Mouse (Mus musculus): ENCODE measurements at regions not wholly inside any gene's neighbourhood (a gene's known extent, or its start where the extent isn't known, plus 50 kb on each side); places are given as distances from the start of the nearest gene placed in this dataset.
"Not testable (repeated sequence)": the region's sequence is repeated elsewhere in the genome, so short reads cannot be mapped to it uniquely, and the experiment has no call there.

DNA sequence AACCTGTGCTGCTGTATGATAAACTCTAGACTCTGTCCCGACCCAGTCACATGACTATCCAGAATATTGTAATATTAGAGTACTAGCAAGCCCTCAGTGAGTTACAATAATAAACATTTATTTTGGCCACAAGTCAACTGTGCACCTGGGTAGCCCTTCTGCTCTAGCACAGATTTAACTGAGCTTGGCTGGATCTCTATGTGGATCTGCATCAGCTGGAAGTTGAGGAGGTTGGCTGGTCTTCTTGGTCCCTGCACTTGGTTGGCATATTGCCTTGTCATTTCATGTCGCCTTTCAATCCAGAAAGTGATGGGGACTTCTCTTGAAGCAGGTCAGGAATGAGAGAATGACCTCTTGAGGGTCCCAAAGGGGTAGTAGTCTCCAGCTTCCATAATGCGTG lies 191.5 kb downstream of the Kctd12 start:
- no peak for DNase-seq

DNA sequence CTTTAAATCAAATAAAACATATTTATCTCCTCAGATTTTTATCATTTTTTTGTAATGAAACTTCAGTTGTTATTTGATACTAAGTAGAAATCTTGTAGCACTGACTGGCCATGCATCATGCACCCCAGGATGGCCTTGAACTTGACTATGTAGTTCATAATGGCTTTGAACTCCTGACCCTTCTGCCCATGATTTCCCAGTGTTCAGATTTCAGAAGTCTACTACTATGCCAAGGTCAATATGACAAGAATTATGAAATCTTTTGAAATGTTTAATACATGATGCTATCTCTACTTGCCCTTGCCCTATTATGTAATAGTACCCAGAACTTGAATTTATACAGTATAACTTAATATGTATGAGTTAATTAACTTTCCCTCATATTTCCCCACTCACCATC lies 200.2 kb downstream of the Kctd12 start:
- no peak for DNase-seq

DNA sequence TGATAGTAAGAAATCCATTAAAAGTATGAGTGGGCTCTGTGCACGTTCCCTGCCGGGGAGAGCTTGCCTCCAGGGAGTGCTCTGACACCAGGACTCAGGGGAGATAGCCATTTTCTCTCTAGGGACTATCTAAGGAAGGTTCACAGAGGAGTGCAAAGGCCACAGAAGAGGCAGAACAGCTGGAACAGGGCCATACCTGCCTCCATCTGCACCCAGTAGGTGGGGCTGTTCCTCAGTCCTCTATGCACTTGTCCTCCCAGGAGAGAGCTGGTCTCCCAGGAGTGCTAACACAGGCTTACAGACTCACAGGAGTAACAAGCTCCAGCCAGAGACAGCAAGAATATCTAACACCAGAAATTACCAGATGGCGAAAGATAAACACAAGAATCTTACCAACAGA lies 212.7 kb downstream of the Kctd12 start:
- peak; percentile 42 for DNase-seq

DNA sequence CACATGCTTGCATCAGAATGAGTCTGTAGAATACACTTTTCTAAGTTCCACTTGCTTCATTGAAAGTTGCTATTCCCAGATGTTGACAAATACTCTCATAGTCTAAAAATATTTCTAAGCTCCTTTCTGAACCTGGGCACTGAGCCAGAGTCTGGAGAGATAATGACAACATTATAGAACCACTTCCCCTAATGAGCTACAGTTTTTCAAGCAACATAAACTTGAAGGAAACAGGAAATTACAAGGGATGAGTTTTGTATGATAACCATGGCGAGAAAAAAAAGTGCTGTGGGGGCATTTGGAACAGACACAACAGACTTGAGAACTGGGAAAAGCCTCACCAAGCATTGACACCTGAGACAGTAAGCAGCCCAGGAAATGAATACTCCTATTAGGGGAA lies 233.8 kb downstream of the Kctd12 start:
- DNase-seq: no peak

DNA sequence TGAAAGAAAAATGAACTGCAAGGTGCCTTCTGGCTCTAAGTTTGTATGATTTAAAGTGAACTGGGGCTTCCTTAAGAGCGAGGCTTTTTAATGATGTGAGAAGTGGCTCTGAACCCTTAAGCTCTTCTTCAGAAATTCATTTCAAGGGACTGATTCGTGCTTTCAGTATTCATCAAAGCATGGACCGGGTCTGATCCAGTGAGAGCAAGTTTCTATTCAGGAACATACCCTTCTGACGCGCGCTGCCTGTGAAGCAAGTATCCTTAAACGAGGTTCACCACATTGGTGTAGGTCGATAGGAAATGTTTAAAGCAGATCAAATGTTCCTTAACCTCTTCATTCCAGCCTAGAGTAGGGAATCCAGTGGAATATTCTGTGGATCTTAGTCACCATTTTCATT lies 240.1 kb downstream of the Kctd12 start:
- DNase-seq: no peak

DNA sequence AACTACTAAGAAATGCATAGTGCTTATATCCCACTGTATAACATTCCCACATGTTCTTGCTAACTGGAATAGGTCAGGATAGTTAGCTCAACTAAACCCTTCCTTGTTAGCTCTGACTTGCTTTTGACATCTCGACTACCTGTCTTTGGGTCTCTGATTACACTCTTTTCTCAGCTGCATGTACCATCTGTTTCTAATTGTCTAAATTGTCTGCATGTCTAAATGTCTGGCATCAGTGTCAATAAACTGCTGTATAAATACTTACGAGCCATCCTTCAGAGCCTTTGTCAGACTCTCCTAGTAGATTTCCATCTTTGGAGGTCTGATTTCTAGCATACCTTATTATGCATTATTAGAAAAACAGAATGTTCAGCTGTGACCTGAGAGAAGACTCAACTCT lies 245.8 kb downstream of the Kctd12 start:
- DNase-seq: no peak

DNA sequence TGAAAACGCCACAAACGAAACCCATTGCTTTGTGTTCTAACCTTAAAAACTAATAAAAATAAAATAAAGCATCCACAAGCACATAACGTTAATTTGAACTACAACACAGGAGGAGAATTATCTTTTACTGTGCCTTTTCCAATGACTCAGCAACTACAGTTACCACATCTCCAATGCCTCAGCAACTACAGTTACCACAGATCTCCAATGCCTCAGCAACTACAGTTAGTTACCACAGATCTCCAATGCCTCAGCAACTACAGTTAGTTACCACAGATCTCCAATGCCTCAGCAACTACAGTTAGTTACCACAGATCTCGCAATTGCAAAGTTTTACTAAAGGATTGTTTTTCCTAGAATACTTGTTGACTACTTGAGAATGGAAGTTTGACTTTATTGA lies 248.7 kb downstream of the Kctd12 start:
- not testable (repeated sequence) for DNase-seq

DNA sequence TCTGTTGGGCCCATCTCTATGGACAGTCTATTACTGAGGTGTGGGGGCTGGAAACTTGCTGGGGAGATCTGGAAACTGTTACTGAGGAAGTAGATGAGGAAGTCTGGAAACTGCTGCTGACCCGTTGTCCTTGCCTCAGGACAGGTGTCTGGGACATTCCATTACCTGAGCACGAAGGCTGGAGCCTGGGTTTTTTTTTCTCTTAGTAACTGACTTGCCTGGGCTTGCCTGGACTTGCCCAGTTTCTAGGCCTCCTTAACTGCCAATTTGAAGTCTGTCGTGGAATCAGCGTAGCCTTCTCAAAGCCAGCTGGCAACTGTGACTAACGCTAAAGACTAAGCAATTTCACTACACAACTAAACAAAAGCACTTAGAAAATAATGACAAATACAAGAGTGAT lies 250.7 kb downstream of the Kctd12 start:
- peak; percentile 74 for DNase-seq

DNA sequence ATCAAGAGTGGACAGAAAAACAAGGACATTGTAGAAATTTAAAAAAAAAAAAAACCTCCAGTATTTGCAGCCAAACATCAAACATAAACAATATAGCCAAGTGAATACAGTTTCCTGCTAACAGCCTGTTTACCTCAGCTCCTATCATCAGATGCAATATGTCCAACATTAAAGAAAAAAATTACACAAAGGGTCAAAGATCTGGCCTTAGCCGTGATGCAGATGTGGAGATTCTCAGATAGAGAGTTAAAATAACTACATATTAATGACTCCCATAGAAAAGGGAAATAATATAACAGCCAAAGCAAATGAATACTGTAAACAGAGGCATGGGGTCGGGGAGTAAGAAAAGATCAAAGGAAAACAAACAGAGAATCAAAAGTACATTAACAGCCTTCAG lies 259.8 kb downstream of the Kctd12 start:
- no peak for DNase-seq

DNA sequence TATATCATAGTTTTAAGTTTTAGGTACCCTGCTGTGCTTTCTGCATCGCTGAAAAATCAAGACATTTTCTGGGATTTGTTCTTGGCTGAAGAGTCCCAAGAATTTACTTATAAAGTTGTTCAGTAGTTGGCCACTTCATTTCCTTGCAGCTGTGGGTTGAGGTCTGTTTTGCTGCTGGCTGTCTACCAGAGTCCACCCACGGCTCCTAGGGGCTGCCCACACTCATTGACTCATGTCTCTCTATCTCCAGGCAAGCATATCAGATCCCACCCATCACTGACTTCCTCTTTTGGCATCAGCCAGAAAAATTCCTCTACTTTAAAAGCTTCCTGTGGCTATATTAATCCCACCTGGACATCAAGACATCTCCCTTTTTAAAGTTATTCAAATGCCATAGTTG lies 263.9 kb downstream of the Kctd12 start:
- no peak for DNase-seq

DNA sequence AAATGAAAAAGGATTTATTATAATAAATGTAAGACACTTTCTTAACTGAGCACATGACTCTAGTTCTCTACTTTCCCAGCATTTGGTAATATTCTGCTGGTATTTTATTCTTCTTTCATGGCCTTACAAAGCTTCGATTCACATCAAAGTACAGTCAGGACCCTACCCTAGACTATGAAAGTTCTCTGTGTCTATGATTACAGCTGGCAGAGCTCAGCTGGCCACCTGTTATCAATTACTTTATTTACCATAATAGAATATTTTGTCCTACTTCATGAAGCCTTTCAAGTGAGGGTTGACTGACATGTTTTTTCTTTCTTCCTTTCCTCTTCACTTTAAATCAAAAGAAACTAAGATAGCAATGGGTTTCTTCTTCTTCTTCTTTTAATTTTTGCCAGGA lies 269.8 kb downstream of the Kctd12 start:
- no peak for DNase-seq

DNA sequence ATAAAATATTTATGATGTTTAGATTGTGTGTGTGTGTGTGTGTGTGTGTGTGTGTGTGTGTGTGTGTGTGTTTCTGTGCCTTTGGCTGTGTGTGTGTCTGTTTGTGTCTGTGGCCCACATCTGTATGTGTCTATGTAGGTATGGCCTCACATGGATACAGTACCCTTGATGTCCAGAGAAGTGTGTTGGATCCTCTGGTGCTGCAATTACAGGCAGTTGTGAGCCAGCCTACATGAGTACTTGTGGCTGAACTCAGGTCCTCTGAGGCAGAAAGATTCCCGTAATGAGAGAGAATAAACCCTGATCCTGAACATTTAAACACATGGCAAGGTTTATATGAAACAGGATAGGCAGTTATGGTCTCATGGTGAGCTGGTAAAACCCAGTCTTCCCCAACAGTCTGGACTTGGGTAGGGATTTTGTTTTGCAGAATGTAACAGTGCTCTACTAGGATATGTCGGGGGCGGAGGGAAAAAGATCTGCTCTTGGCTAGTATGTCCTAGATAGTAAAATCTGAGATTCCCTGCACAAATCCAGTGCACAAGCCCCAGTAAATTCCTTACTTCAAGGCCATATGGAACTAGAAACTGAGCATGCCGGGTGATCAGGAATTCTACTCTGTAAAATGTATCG lies 275.6 kb downstream of the Kctd12 start:
- DNase-seq: no peak

DNA sequence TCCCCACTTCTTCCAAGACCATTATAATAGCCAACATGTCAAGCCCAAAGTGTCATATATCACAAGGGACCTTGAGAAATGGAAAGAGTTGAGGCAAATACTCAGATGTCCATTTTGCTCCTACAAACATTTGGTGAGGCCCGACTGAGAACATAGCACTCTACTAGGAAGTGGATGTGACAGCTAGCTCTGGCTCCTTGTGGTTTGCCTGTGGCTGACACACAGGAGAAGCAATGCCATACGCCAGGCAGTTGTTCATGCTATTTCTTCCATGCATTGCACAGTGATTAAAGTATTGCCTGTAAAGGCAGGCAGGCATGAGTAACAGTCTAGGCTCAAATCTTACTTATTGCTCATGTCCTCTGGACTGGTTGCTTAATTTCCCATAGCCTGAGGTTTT lies 281.3 kb downstream of the Kctd12 start:
- DNase-seq: no peak

DNA sequence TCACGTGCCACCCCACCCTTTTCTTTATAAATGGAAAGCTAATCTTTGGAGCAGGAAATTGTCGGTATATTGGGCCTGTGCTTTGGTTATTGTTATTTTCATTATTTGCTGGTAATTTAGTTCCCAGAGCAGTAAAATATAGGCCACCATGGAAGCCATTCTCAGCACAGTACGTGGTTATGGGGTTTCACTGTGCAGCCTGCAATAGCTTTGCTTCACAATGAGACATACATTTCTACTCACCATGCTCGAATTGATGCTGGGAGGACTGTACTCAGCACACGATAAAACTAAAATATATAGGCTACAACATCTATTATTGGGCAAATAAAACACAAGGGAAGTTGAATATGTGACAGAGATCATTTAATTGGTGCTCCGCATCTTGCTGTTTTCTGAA lies 282.0 kb downstream of the Kctd12 start:
- no peak for DNase-seq

DNA sequence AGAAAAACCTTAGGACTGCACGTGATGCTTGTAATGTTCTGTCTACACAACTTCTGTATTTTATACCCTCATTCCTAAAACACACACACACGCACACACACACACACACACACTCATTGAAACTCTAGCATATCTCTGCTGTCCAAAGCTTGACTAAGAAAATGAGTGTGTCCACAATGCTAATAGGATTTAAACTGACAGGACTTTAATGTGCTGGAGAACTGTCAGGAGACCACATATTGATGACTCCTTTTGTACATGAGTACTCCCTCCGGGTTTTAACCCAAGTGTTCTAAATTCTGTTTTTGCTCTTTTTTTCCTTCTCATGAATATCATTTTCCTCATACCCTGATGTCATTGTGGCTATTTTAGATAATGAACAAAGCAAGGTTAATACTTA lies 283.4 kb downstream of the Kctd12 start:
- no peak for DNase-seq

DNA sequence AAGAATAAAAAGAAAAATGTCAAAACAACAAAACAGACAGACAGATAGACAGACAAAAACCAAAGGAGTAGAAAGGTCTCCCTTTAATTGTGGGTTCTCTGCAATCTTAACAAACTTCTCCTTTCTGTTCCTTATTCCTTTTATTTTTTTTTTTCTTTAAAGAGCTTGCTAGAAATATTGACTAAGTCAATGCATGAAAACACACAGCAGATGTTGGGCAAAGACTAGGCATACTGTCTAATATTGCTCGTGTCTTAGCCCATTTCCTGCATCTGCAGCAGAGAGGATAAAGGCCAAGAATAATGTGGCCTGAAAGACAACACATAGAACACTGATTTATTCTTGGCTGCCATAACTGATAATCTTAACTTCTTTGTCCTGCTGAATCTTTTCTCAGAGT lies 295.6 kb downstream of the Kctd12 start:
- DNase-seq: no peak

DNA sequence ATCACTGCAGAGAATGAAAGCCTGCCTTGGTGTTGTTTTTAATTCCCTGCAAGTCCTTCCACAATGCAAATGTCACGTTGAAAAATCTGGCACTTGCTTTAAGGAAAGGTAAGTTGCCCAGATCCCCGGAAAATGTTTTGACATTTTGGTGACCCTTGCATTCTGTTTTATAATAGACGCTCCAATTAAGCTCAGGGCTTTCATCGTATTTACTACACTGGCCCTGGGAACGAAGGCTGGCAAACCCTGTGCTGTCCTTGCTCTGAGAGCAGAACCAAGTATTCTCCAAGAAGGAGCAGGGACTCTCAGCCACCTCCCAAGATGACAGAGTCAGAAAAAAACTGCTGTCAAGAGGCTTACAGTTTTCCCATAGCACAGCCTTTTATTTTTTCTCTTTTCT lies 305.9 kb downstream of the Kctd12 start:
- DNase-seq: no peak

DNA sequence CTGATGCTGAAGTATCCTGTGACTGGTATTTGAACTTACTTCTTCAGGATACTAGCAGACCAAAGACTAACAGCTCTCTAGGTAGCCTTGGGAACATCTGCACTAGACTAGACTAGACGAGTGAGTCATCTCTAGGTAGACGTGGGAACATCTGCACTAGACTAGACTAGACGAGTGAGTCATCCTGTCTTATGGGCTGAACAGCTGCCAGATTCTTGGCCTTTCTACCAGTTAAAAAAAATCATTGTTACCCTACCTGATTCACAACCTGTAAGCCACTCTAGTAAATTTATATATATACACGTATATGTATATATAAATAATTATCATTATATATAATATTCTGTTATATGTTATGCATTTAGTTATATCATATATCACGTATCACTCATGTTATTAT lies 307.8 kb downstream of the Kctd12 start:
- DNase-seq: no peak

DNA sequence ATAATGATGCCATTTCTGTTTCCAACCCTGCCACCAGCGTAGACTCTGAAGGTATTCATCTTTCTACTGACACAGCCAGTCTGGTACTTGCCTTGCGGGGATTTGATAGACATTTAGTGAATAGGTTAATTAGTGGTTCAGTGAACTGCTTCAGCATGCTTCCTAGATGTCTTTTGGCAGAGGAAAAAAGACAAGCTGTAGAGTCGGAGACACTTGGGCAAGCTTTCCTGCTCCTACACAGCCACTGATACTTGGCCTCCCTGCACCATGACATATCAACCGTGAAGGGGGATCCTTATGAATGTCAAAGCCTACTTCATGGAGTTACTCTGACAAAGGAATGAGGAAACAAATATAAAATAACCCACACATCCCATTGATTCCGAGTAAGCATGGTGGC lies 308.7 kb downstream of the Kctd12 start:
- DNase-seq: no peak

DNA sequence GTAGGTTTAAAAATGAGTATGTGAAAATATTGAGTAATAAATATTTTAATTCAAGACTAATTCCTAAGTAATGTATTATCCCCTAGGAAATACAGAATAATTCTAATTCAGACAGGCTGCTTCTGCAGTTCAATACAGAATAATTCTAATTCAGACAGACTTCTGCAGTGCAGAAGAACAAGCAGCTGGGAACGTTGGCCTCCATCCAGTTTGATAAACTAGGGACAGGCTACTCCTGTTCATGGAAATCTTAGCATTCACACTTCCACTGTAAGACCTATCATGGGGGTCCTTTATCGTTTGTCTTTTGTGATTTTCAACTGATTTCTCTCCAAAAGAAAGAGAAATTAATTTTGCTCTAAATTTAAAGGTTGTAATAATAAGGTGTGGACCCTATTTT lies 319.2 kb downstream of the Kctd12 start:
- no peak for DNase-seq

DNA sequence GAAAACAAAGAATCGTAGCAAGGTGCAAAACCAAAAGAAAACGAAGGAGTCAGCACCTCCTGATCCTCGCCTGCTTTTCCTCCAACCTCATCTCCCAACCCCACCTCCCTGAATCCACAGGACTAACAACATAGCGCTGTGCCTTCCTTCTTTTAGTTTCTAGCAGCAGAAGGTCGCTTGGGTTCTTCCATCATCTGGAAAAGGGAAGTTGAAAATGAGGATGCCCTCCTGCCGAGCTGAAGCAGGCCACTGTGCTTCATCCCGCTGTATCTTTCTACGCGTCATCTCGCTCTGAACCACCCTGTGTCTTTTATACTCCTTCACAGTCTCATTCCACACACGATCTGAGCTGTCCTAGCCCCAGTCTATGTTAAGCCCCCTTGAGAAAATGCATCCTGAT lies 322.1 kb downstream of the Kctd12 start:
- DNase-seq: no peak

DNA sequence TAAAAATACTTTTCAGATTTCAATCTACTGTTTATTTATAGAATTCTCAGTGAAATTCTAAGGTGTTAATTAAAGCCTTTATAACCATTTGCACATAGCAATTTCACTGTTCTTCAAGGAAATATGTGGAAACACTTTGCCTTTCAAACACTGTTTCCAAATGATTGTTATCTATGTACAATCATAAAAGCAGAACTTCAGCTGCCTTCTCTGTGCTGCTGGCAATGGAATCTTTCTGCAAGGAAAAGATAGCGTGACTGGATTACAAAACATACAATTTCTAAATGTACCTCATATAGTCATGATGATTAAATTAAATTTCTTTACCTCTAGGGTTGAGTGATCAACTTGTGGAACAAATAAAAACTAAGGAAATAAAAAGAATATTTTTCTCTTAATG lies 326.2 kb downstream of the Kctd12 start:
- no peak for DNase-seq

DNA sequence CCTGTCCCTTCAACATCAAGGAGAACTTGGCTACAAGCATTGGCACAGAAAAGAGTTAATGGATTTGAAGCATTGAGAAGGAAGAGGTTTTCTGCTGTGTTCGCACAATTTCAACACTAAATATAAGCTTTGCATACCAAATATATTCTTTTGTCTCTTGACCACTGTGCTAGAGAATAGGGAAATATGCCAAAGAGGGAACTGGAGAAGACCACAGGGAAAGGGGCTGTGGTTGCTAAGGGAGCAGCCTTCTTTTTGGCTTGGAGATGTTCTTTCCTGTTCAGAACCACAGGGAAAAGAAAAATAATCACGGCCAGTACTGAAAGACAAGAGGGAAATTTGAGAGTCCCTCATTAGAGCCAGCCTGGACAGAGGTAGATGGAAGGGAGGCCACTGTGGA lies 352.8 kb downstream of the Kctd12 start:
- DNase-seq: no peak

DNA sequence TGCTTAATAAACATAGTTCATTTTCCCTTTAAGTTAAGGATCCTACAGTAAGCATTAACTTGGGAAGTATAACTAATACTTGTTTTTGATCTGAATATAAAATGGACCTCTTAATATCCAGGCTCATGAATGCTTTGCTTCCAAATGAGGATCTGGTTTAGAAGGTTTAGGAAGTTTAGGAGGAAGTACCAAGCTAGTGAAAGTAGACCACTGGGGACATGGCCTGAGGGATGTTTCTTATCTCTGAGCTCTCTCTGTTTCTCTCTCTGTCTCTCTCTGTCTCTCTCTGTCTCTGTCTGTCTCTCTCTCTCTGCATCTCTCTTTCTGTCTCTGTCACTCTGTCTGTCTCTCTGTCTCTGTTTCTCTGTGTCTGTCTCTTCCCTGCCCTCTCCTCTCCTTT lies 360.9 kb downstream of the Kctd12 start:
- no peak for DNase-seq

DNA sequence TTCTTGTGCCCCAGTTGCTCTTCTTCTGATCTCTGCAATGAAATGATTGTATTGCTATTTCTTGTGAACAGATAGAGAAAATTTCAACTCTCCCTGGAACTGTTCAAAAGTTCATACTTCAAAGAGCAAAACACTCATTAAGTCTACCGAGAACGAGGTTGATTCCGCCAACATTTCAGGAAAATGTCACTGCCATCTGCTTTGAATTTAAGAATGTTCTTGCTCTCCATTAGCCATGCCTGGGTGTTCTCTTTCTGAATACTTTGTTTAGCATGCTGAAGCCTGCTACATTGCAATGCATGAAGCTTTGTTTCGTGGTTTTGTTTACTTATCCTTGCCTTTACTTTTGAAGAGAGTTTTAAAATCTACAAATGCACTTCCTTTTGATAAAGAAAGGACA lies 363.4 kb downstream of the Kctd12 start:
- no peak for DNase-seq

Measured in kidney, adult 11 months (tissue).